ENCODE assay signal across 8 mouse cellular contexts in the genomic region with DNA sequence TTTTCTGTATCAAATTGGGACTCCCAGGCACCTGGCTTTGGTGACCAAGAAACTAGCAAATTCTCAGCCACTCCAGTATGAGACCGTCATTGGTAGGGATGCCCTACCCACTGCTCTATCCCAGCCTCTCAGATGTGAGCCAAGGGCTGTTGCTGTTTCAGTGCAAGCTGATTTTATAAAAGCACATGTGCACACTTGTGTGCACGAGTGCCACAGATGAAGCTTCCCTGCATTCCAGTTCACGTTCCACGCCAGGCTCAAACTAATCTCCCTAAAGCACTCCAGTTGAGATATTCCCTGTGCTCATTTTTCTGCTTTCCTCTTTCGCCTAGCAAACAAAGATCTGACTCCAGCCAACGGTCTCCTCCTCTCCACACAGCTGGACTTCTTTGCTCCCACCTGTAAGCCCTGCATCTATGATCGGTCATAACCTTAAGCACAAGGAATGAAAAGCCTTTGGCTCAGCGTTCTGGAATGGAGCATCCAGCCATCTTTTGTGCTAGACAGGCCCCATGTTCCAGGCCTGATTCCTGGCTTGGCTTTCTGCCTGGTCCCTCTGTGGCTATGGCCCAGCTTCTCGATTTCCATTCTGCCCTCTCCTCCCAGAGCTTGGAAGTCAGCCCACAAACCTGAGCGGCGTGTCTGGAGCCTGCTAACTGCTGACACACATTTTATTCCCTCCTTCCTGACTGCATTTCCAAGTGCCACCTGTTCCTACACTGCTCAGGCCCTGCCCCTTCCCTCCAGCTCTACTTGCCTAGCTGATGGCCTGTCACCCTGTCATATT.
DNase-seq lines count a peak whose midpoint lies in the region; ATAC-seq and TF ChIP-seq lines count a peak whose summit lies in the region.

No protein-coding gene starts in this region.

- 0 out of 2 replicates have a peak, but pooled peaks cover 15% of the 10 kb centered on the region for H3K4me1 ChIP-seq in lung, postnatal 0 days (ENCODE audit: insufficient read depth, low read depth, low read length)

- H3K4me2 ChIP-seq in lung, postnatal 0 days (replicated peaks; ENCODE audit: low read depth, low read length), result no peak overlapping the region

- TF ChIP-seq CTCF in layer of hippocampus, adult 2 months (conservative IDR thresholded peaks at IDR 0.05), result no peak
- no peak for TF ChIP-seq CTCF in lung, postnatal 0 days (IDR thresholded peaks at IDR 0.05)

- no peak overlapping the region for H3K9ac ChIP-seq in lung, postnatal 0 days (replicated peaks; ENCODE audit: low read depth)

- no peaks in the 10 kb centered on the region for H3K9me3 ChIP-seq in lung, postnatal 0 days (ENCODE audit: low read length)

- DNase-seq in urinary bladder, postnatal 14 days (ENCODE audit: low spot score), result peak; percentile 71
- no peak for DNase-seq in urinary bladder, adult 2 months (ENCODE audit: low spot score)
- peak; percentile 20 to 72 for DNase-seq in frontal cortex, adult 2 months (ENCODE audit: extremely low spot score in 1 of 2, low spot score in 1 of 2)
- DNase-seq in heart, postnatal 25 days (ENCODE audit: low spot score), result peak; percentile 59
- DNase-seq in layer of hippocampus, adult 2 months (ENCODE audit: low spot score in 2 of 2), result peak; percentile 65 to 67
- DNase-seq in lung, postnatal 0 days (ENCODE audit: low spot score), result peak; percentile 62
- DNase-seq in testis, postnatal 14 days (ENCODE audit: low spot score), result peak; percentile 57

- peak overlapping the region; percentile 46; the same call in 1 of the 2 replicates for H3K27ac ChIP-seq in layer of hippocampus, adult 2 months
- H3K27ac ChIP-seq in lung, postnatal 0 days (ENCODE audit: low read length), result no peak overlapping the region

- H3K4me3 ChIP-seq in layer of hippocampus, adult 2 months, result no peak overlapping the region
- H3K4me3 ChIP-seq in lung, postnatal 0 days (ENCODE audit: low read depth, low read length), result no peak overlapping the region

- peak; percentile 73 for ATAC-seq in lung, postnatal 0 days
- no peak for ATAC-seq in megakaryocyte-erythroid progenitor cell, adult 5-6 weeks (replicated peaks; ENCODE audit: low FRiP score, low TSS enrichment, poor library complexity, severe bottlenecking)

- no peaks in the 10 kb centered on the region for H3K27me3 ChIP-seq in lung, postnatal 0 days (replicated peaks; ENCODE audit: insufficient read depth, low read length)

- WGBS in lung, postnatal 0 days, result 30% methylated on average over 11 of the region's 11 CpGs

- intact Hi-C loops in heart, postnatal 25 days (cut with DNase I), result loop anchor here (5.0 kb wide), 1 partner anchor 107 kb away; no protein-coding TSS in a partner anchor

- no peak for TF ChIP-seq EP300 in lung, postnatal 0 days (IDR thresholded peaks at IDR 0.05)

- no peaks in the 10 kb centered on the region for H3K36me3 ChIP-seq in lung, postnatal 0 days (ENCODE audit: insufficient read depth, low read length)
